Mouse (Mus musculus) adrenal gland, postnatal 14 days (tissue): ENCODE data around the gene Ptpra. TPM values are rescaled to one million over a fixed set of nuclear protein-coding genes. Genes with fewer than 3 reads are reported as not detected.

Experiments used
- DNase-seq: peaks from one replicate; pipeline ENCODE4 v3.0.0; 2021; ENCODE audit warnings: mixed read lengths
- total RNA-seq: library from RNA; stranded (reverse); gene quantifications from 2 replicates; pipeline ENCODE4 v1.2.3, GENCODE M21; 2021

The Ptpra gene
- total RNA-seq, 1 experiment from 2014 or later = 101 TPM

- DNase-seq = no peak
Observed at GRCm38 (mm10) chr2:130442162-130442561, 7.9 kb upstream of the Ptpra start.

DNA sequence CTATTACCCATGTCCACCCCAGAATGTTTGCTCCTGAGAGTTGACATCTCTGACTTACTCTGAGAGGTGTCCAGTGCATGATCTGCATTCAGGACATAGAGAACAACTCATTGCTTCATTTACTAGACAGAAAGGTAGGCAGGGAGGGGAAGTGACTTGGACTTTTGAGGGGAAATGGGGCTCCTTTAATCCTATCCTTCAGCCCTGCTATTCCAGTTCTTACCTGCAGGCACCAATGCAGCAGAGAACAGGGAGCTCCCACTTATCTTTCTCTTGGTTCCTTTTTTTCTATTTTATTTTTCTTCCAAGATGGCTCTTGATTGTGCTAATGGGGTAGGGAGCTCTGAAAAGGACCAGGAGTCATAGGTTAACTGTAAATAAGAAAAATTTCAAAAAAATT is 1.6 kb upstream of the Ptpra start:
- DNase-seq = no peak

GRCm38 (mm10) chr2:130449021-130449793 is 871 bp upstream of the Ptpra start:
- no peak for DNase-seq

DNA sequence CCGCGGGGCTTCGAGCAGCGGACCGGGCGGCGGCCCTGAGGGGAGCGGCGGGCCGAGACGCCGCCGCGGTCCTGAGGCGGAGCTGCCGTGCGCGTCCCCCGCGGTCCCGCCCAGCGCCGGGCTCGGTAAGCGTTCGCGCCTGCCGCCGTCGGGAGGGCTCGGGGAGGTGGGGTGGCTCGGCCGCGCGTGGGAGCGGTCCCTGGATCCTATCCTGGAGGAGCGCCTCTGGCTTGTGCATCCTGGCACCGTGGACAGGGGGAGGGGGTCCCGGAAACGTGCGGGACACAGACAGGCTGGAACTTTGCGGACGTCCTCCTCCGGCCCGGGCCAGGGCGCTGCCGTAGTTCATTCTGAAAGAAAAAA is 337 bp downstream of the Ptpra start:
- peak; percentile 86 for DNase-seq

GRCm38 (mm10) chr2:130451086-130451726 is 1.1 kb downstream of the Ptpra start:
- DNase-seq = no peak

DNA sequence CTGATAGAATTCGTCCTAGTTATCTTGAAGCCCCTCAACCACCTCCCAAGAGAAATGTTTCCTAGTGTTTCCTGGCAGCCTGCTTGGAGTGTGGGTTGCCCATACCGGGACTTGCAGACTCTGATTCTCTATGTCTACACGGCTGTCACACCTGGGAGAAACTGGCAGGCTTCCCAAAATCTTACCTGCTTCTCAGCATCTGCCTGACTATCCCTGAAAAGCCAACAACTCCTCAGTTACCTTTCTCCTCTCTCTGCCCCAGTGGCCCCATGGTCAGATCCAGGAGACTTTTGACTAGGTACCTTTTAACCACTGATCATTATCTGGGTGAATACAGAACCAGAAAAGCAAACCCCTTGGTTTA is 1.6 kb downstream of the Ptpra start:
- DNase-seq = no peak

- DNase-seq = no peak
Observed at GRCm38 (mm10) chr2:130452266-130452665, 2.2 kb downstream of the Ptpra start.

GRCm38 (mm10) chr2:130453421-130453820 is 3.3 kb downstream of the Ptpra start:
- DNase-seq = no peak

- peak; percentile 20 for DNase-seq
Observed at GRCm38 (mm10) chr2:130454748-130455370, 4.8 kb downstream of the Ptpra start.

GRCm38 (mm10) chr2:130457871-130458270 is 7.8 kb downstream of the Ptpra start:
- no peak for DNase-seq

DNA sequence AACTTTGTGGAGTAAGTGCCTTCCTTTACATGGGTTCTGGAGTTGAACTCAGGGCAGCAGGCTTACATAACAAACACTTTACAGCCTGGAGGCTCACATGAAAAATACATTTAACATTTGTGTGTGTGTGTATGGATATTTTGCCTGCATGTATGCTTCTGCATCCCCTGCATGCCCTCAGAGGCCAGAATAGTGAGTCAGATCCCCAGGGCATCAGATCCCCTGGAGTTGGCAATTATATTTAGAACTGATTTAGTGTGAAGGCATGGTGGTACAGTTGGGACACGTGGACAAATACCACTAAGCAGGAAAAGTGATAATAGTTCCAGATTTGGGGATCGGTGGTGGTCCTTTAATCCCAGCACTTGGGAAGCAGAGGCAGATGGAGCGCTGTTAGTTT is 9.5 kb downstream of the Ptpra start:
- DNase-seq = no peak

DNA sequence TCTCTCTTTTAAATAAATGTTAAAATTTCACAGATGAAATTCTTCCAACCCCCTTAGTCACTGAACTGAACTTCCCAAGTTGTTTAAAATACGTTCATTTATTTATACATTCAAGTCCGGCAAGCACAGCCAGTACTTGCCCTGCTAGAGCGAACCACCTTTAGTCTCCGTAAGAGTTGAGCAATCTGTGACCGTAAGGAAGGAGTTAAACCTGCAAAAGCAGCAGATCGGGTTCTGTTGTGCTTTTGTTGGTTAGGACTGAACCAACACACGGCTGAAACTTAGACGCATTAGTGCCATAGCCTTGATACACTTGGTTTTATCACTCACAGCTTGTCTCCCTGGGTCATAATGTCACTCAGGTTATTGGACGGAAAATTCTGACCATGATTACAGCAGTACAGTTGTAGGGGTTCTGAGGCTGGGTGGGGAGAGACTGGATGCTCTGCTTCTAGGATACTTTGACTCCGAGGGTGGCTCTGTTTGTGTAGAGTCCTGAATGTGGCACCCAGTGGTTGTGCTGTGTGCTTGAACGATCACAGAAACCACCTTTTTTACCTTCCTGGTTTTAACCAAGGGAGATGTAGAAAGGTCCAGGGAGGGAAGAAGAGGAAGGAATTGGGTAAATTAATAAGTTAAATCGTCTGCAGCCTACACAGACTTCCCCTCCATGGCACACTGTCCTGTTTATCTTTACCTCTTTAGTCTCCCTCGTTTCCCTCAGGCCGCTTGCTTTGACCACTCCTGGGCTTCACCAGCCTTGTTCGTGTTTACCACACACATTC is 11.4 kb downstream of the Ptpra start:
- no peak for DNase-seq

- no peak for DNase-seq
Observed at GRCm38 (mm10) chr2:130466438-130466837, 16.4 kb downstream of the Ptpra start.

- DNase-seq = no peak
Observed at GRCm38 (mm10) chr2:130469366-130469765, 19.3 kb downstream of the Ptpra start.

GRCm38 (mm10) chr2:130469935-130470334 is 19.9 kb downstream of the Ptpra start:
- no peak for DNase-seq

DNA sequence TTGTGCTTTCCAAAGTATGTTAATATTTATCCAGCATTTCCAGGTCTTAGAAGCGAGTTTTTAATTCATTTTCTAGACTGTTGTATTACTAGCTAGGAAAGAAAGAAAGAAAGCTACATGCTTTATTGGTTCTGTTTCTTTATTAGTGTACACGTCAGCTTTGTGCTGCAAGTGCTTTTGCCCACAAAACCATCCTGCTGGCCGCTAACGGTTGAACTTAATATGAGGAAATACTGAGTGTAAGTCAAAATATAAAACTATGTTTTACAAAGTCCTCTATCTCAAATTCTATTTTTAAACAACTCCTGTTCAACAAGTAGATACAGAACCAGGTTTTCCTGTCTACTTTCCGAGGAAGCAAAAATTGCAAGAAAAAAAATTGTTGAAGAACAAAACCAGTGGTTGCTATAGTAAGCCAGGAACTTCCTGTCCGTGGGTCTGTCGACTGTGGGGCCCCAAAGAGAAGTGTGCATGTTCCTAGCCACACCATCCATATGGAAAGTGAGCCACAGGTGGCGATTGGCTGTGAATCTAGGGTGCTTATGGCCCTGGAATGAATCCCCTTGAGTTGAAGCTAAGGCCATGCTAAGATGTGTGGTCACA is 22.9 kb downstream of the Ptpra start:
- no peak for DNase-seq

DNA sequence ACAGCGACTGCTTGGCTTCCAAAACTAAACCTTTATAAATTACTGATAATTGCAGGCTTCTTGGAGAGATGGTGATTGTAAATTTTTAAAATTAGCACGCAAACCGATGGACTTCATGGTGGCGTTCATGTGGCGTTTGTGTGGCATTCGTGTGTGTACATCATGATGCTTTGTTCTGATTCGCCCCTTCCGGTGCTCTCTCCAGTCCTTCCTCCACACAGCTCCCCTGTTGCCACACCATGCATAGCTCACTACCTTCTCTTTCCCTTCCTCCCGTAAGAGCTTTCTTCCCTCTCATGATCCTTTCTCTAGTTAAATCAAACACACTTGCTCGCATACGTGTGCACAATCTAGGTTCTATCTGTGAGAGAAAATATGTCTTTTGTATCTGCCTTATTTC is 25.7 kb downstream of the Ptpra start:
- DNase-seq = no peak

DNA sequence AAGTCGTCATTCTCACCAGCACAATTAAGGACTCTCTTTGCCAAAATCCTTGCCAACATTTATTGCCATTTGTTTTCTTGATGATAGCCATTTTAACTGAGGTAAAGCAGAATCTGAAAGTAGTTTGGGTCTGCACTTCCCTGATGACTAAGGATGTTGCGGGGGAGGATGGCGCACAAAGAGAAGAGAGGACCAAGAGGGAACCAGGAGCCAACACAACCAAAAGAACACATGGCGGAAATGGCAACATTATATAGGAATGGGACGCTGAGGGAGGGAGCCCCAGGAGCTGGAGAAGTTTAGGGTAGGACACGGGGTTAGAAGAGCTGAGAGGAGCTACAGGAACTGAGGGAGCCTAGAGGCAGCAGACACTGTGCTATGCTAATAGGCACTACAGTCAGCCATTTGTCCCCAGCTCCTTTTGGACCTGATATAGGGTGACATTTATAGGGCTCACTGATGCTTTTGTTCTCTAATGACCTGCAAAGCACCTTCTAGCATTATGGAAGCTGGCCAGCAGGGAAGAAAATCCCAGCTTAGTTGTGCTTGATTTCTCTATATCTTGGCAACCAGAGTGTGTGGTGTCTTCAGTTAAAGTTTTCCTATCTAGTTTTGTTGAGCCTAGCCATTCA is 26.7 kb downstream of the Ptpra start:
- no peak for DNase-seq

- no peak for DNase-seq
Observed at GRCm38 (mm10) chr2:130482177-130482576, 32.1 kb downstream of the Ptpra start.

GRCm38 (mm10) chr2:130482700-130483099 is 32.6 kb downstream of the Ptpra start:
- peak; percentile 19 for DNase-seq

- DNase-seq = no peak
Observed at GRCm38 (mm10) chr2:130484206-130484605, 34.1 kb downstream of the Ptpra start.

- no peak for DNase-seq
Observed at GRCm38 (mm10) chr2:130488002-130488401, 37.9 kb downstream of the Ptpra start.
